Mouse (Mus musculus) stomach, postnatal 0 days (tissue): ENCODE results near the gene Grb7.

Experiments used
- CTCF ChIP-seq: IDR thresholded peaks from 2 replicates; pipeline ENCODE4 v1.5.1; 2016; ENCODE audit warnings: antibody characterized with exemption, low read depth, mild to moderate bottlenecking, moderate library complexity
- EP300 ChIP-seq: optimal IDR thresholded peaks from 2 replicates; pipeline ENCODE3; 2016; ENCODE audit warnings: antibody characterized with exemption

GRCm38 (mm10) chr11:98459860-98460259, 13.7 kb downstream of the Grb7 start:
- TF ChIP-seq CTCF (no peak), EP300 (no peak)
